Mouse (Mus musculus): ENCODE results near the gene Kifc5b.
A peak's percentile ranks its signal among the peaks of the same experiment; 100 is the strongest.
"Not testable (repeated sequence)": the region's sequence is repeated elsewhere in the genome, so short reads cannot be mapped to it uniquely, and the experiment has no call there.

The Kifc5b gene

GRCm38 (mm10) chr17:26916711-26917482 is at the start of gene Kifc5b:
TSS of gene Kifc5b (plus strand) at chr17:26917091.
- DNase-seq (ENCODE audit: low spot score in 2 of 2): peak; percentile 99 to 100

GRCm38 (mm10) chr17:26868756-26869155 is 48.1 kb upstream of the Kifc5b start:
- DNase-seq (ENCODE audit: low spot score in 2 of 2): no peak

GRCm38 (mm10) chr17:26872870-26873269 is 44.0 kb upstream of the Kifc5b start:
- no peak for DNase-seq (ENCODE audit: low spot score in 2 of 2)

- DNase-seq (ENCODE audit: low spot score in 2 of 2): no peak
Measured at GRCm38 (mm10) chr17:26873502-26873901, 43.4 kb upstream of the Kifc5b start.

- no peak for DNase-seq (ENCODE audit: low spot score in 2 of 2)
Measured at GRCm38 (mm10) chr17:26874542-26874941, 42.3 kb upstream of the Kifc5b start.

- no peak for DNase-seq (ENCODE audit: low spot score in 2 of 2)
Measured at GRCm38 (mm10) chr17:26877927-26878326, 39.0 kb upstream of the Kifc5b start.

- no peak for DNase-seq (ENCODE audit: low spot score in 2 of 2)
Measured at GRCm38 (mm10) chr17:26879235-26879634, 37.7 kb upstream of the Kifc5b start.

- DNase-seq (ENCODE audit: low spot score in 2 of 2): no peak
Measured at GRCm38 (mm10) chr17:26882706-26883105, 34.2 kb upstream of the Kifc5b start.

- no peak for DNase-seq (ENCODE audit: low spot score in 2 of 2)
Measured at GRCm38 (mm10) chr17:26883585-26883984, 33.3 kb upstream of the Kifc5b start.

GRCm38 (mm10) chr17:26884995-26885926 is 31.6 kb upstream of the Kifc5b start:
- peak; percentile 72 to 84 for DNase-seq (ENCODE audit: low spot score in 2 of 2)

- peak; percentile 79 to 87 for DNase-seq (ENCODE audit: low spot score in 2 of 2)
Measured at GRCm38 (mm10) chr17:26886047-26886749, 30.7 kb upstream of the Kifc5b start.

GRCm38 (mm10) chr17:26887926-26888325 is 29.0 kb upstream of the Kifc5b start:
- no peak for DNase-seq (ENCODE audit: low spot score in 2 of 2)

GRCm38 (mm10) chr17:26892635-26893375 is 24.1 kb upstream of the Kifc5b start:
- DNase-seq (ENCODE audit: low spot score in 2 of 2): no peak

GRCm38 (mm10) chr17:26893492-26893891 is 23.4 kb upstream of the Kifc5b start:
- no peak for DNase-seq (ENCODE audit: low spot score in 2 of 2)

GRCm38 (mm10) chr17:26894342-26894741 is 22.5 kb upstream of the Kifc5b start:
- DNase-seq (ENCODE audit: low spot score in 2 of 2): no peak

GRCm38 (mm10) chr17:26895578-26895977 is 21.3 kb upstream of the Kifc5b start:
- peak; percentile 37 to 75 for DNase-seq (ENCODE audit: low spot score in 2 of 2)

- DNase-seq (ENCODE audit: low spot score in 2 of 2): no peak
Measured at GRCm38 (mm10) chr17:26900916-26901315, 16.0 kb upstream of the Kifc5b start.

GRCm38 (mm10) chr17:26904320-26904719 is 12.6 kb upstream of the Kifc5b start:
- DNase-seq (ENCODE audit: low spot score in 2 of 2): no peak

GRCm38 (mm10) chr17:26907506-26907905 is 9.4 kb upstream of the Kifc5b start:
- not testable (repeated sequence) for DNase-seq (ENCODE audit: low spot score in 2 of 2)

GRCm38 (mm10) chr17:26915248-26915647 is 1.6 kb upstream of the Kifc5b start:
- DNase-seq (ENCODE audit: low spot score in 2 of 2): no peak

GRCm38 (mm10) chr17:26917560-26917959 is 669 bp downstream of the Kifc5b start:
- not testable (repeated sequence) for DNase-seq (ENCODE audit: low spot score in 2 of 2)

Measured in urinary bladder, postnatal 4 days (tissue).